Mouse (Mus musculus) ES-Bruce4 (cell line): ENCODE data around the gene Pklr.

Experiments
- CTCF ChIP-seq: IDR thresholded peaks from one replicate; pipeline ENCODE4 v1.8.1; 2011; ENCODE audit warnings: low read depth, low read length
- EP300 ChIP-seq: IDR thresholded peaks from 2 replicates; pipeline ENCODE4 v1.6.1; 2011; ENCODE audit warnings: low read depth, low read length; ENCODE audit not compliant: insufficient read depth
- POLR2A ChIP-seq: IDR thresholded peaks from one replicate; pipeline ENCODE4 v1.8.1; 2011; ENCODE audit warnings: low read length; ENCODE audit not compliant: insufficient read depth

DNA sequence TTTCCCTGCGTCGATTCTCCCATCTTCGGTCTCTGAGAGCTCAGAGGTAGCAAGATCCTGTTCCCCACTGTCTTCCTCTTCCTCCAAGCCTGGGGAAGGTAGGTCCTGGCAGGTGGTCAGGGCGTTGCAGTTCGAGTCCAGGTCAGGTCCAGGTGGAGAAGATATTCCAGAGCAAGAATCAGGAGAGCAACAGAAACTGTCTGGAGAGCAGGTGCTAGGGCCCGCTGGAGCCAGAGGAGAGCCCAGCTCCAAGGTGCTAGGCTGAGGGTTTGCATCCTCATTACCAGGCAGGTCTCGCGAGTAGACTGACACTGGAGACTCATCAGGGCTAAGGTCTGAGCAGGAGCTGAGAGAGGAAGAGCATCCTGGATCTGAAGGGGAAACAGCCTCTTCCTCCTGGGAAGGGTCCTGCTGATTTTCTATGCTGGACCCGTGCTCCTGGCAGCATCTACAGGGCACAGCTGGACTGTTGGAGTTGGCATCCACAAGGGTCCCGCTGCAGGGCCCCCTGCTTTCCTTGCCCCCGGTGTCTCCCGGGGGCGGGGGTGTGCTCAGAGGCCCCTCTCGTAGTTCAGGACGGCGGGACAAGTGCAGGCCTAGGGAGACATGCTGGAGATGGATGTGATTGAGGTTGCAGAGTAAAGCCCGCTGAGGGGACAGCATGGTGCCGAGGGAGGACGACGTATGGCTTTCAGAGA lies 44.0 kb upstream of the Pklr start:
- TF ChIP-seq POLR2A (no peak), CTCF (no peak), EP300 (no peak)
